ENCODE assay signal across 11 mouse cellular contexts in genomic region chr11:120158828-120159227, GRCm38 (mm10). TPM values are rescaled to one million over a fixed set of nuclear protein-coding genes. Genes with fewer than 3 reads are reported as not detected.
A peak's percentile ranks its signal among the peaks of the same experiment; 100 is the strongest.
DNase-seq lines count a peak whose midpoint lies in the region; ATAC-seq and TF ChIP-seq lines count a peak whose summit lies in the region.
"Had no signal": no experiment of that assay in that cellular context is flagged by ENCODE, and none has a peak within 500 bp of the region (broad histone marks: within the 10 kb centered on the region; RNA-seq: fewer than 3 reads in every experiment).

No protein-coding gene starts in this region.

- H3K79me2 ChIP-seq in MEL (ENCODE audit: control insufficient read depth, insufficient read depth, low read length, poor library complexity) = no peaks in the 10 kb centered on the region

- H3K9me3 ChIP-seq in heart, postnatal 0 days (replicated peaks; ENCODE audit: control insufficient read depth, low read length) = no peaks in the 10 kb centered on the region
- no peaks in the 10 kb centered on the region for H3K9me3 ChIP-seq in MEL (replicated peaks; ENCODE audit: insufficient read depth, low read length)
- H3K9me3 ChIP-seq in forebrain, embryonic 10.5 days = peaks cover 3% of the 10 kb centered on the region; the same call in 1 of the 2 replicates

- no peak overlapping the region for H3K27ac ChIP-seq in heart, postnatal 0 days (ENCODE audit: low read depth)
- H3K27ac ChIP-seq in MEL (ENCODE audit: control insufficient read depth, low read depth, low read length) = peak overlapping the region; percentile 48
- no peak overlapping the region for H3K27ac ChIP-seq in forebrain, embryonic 10.5 days
- H3K27ac ChIP-seq in cerebellum, adult 2 months (ENCODE audit: insufficient read depth, low read length) = no peak overlapping the region
- H3K27ac ChIP-seq: hindbrain, embryonic 14.5 days had no signal

- no peak overlapping the region for H3K9ac ChIP-seq in heart, postnatal 0 days (replicated peaks; ENCODE audit: low read depth, low read length)
- H3K9ac ChIP-seq in MEL (ENCODE audit: control insufficient read depth, low read depth, low read length, poor library complexity, severe bottlenecking) = peak overlapping the region; percentile 24
- H3K9ac ChIP-seq: hindbrain, embryonic 14.5 days had no signal

- H3K4me1 ChIP-seq in heart, postnatal 0 days (ENCODE audit: control insufficient read depth, insufficient read depth) = peaks cover 14% of the 10 kb centered on the region; the same call in 1 of the 2 replicates
- H3K4me1 ChIP-seq in MEL (ENCODE audit: control insufficient read depth in 1 of 2, insufficient read depth in 2 of 2, low read length in 2 of 2) = peaks cover 2 to 12% of the 10 kb centered on the region in 2 experiments; a peak in 3 of 4 replicates
- peaks cover 35% of the 10 kb centered on the region for H3K4me1 ChIP-seq in forebrain, embryonic 10.5 days
- no peaks in the 10 kb centered on the region for H3K4me1 ChIP-seq in cerebellum, adult 2 months (ENCODE audit: control insufficient read depth, insufficient read depth, low read length)

- TF ChIP-seq CTCF in heart, postnatal 0 days (IDR thresholded peaks at IDR 0.05; ENCODE audit: low read depth) = no peak
- TF ChIP-seq CTCF in MEL (IDR thresholded peaks at IDR 0.05 in 2 of 3, conservative IDR thresholded peaks at IDR 0.05 in 1 of 3; ENCODE audit: control insufficient read depth in 1 of 3, insufficient read depth in 1 of 3, low read depth in 2 of 3, low read length in 3 of 3, poor library complexity in 1 of 3, severe bottlenecking in 1 of 3) = no peak
- TF ChIP-seq CTCF in cerebellum, adult 2 months (IDR thresholded peaks at IDR 0.05; ENCODE audit: borderline replicate concordance, insufficient read depth, low read depth, low read length) = no peak

- peak in 1 of 2 experiments; percentile 83; a peak in 3 of 4 replicates for TF ChIP-seq POLR2A in MEL (IDR thresholded peaks at IDR 0.05; ENCODE audit: control insufficient read depth in 1 of 2, insufficient read depth in 1 of 2, low read depth in 1 of 2, low read length in 2 of 2, poor library complexity in 1 of 2)
- TF ChIP-seq POLR2A in cerebellum, adult 2 months (IDR thresholded peaks at IDR 0.05; ENCODE audit: borderline replicate concordance, insufficient read depth, low read length) = no peak

- DNase-seq in heart, postnatal 0 days (ENCODE audit: low spot score) = no peak
- no peak for DNase-seq in heart, postnatal 25 days (ENCODE audit: low spot score)
- DNase-seq in MEL (ENCODE audit: low read depth, low spot score) = peak; percentile 91
- peak; percentile 66 for DNase-seq in lung, postnatal 36 days
- no peak for DNase-seq in forebrain, embryonic 10.5 days (ENCODE audit: extremely low spot score, low spot score)
- DNase-seq in cerebellum, adult 2 months = no peak
- no peak for DNase-seq in frontal cortex, postnatal 25 days (ENCODE audit: low spot score in 2 of 2)
- DNase-seq: adrenal gland, postnatal 25 days had no signal

- H3K4me3 ChIP-seq in heart, postnatal 0 days (ENCODE audit: low read depth, low read length) = no peak overlapping the region
- peak overlapping the region; percentile 28 to 55 for H3K4me3 ChIP-seq in MEL (ENCODE audit: control insufficient read depth in 1 of 2, insufficient read depth in 1 of 2, low read depth in 2 of 2, low read length in 2 of 2)
- no peak overlapping the region for H3K4me3 ChIP-seq in forebrain, embryonic 10.5 days
- no peak overlapping the region for H3K4me3 ChIP-seq in cerebellum, adult 2 months (replicated peaks; ENCODE audit: insufficient read depth, low read depth, low read length)

- no peak for TF ChIP-seq RAD21 in MEL (IDR thresholded peaks at IDR 0.05; ENCODE audit: low read depth, low read length)

- no peak for TF ChIP-seq EP300 in heart, postnatal 0 days (IDR thresholded peaks at IDR 0.05; ENCODE audit: low read depth)
- TF ChIP-seq EP300 in MEL (IDR thresholded peaks at IDR 0.05; ENCODE audit: low read depth in 1 of 2, low read length in 2 of 2) = peak; percentile 66 to 79

- H3K36me3 ChIP-seq in heart, postnatal 0 days (replicated peaks; ENCODE audit: control insufficient read depth, insufficient read depth, low read length) = no peaks in the 10 kb centered on the region
- peaks cover 0 to 8% of the 10 kb centered on the region in 2 experiments; a peak in 2 of 4 replicates for H3K36me3 ChIP-seq in MEL (ENCODE audit: control insufficient read depth in 1 of 2, insufficient read depth in 2 of 2, low read length in 2 of 2)
- H3K36me3 ChIP-seq in forebrain, embryonic 10.5 days (replicated peaks) = no peaks in the 10 kb centered on the region

- H3K27me3 ChIP-seq in heart, postnatal 0 days (ENCODE audit: control insufficient read depth, insufficient read depth, low read length) = no peaks in the 10 kb centered on the region
- no peaks in the 10 kb centered on the region for H3K27me3 ChIP-seq in MEL (ENCODE audit: control insufficient read depth in 1 of 2, insufficient read depth in 2 of 2, low read length in 2 of 2)
- no peaks in the 10 kb centered on the region for H3K27me3 ChIP-seq in forebrain, embryonic 10.5 days (ENCODE audit: poor library complexity, severe bottlenecking)
- H3K27me3 ChIP-seq in cerebellum, adult 2 months (ENCODE audit: control insufficient read depth, insufficient read depth, low read length) = no peaks in the 10 kb centered on the region

- 0 out of 2 replicates have a peak, but pooled peaks have one; percentile 18 for ATAC-seq in heart, postnatal 0 days (ENCODE audit: insufficient read depth, low read depth)
- ATAC-seq in granulocyte monocyte progenitor cell, adult 5-6 weeks (replicated peaks; ENCODE audit: poor library complexity, severe bottlenecking) = peak; percentile 91
- ATAC-seq: midbrain, embryonic 16.5 days had no signal

- H3K4me2 ChIP-seq in heart, postnatal 0 days (ENCODE audit: low read depth, low read length) = no peak overlapping the region
- H3K4me2 ChIP-seq: hindbrain, embryonic 14.5 days had no signal

- intact Hi-C loops in heart, postnatal 25 days (cut with DNase I) = no loop called here

- 39% methylated on average over 5 of the region's 5 CpGs for WGBS in heart, postnatal 0 days
- 62% methylated on average over 5 of the region's 5 CpGs for WGBS in forebrain, embryonic 10.5 days
- 78% methylated on average over 5 of the region's 5 CpGs for WGBS in cerebellum, adult 2 months

TF ChIP-seq in MEL, 35 proteins besides CTCF, POLR2A, EP300 and RAD21 (continues in another document):
- TF ChIP-seq MAZ (IDR thresholded peaks at IDR 0.05; ENCODE audit: low read depth, low read length) (no peak), CHD1 (IDR thresholded peaks at IDR 0.05; ENCODE audit: low read depth, low read length) (no peak), MYC (IDR thresholded peaks at IDR 0.05; ENCODE audit: low read depth, low read length) (0 out of 2 replicates have a peak, but pooled peaks have one; percentile 34), UBTF (IDR thresholded peaks at IDR 0.05; ENCODE audit: borderline replicate concordance, insufficient read depth, low read depth, low read length) (no peak), SIN3A (IDR thresholded peaks at IDR 0.05; ENCODE audit: low read length) (peak; percentile 80), POLR2AphosphoS2 (IDR thresholded peaks at IDR 0.05; ENCODE audit: low read length) (peak; percentile 78), MXI1 (IDR thresholded peaks at IDR 0.05; ENCODE audit: low read depth, low read length) (0 out of 2 replicates have a peak, but pooled peaks have one; percentile 22), TBP (IDR thresholded peaks at IDR 0.05; ENCODE audit: low read depth, low read length) (peak; percentile 68), ZMIZ1 (IDR thresholded peaks at IDR 0.05; ENCODE audit: low read depth, low read length) (peak; percentile 54; the same call in 1 of the 2 replicates), MAX (IDR thresholded peaks at IDR 0.05; ENCODE audit: low read length) (peak; percentile 32; the same call in 1 of the 2 replicates), CHD2 (IDR thresholded peaks at IDR 0.05; ENCODE audit: low read length) (peak; percentile 56), USF1 (IDR thresholded peaks at IDR 0.05; ENCODE audit: low read depth, low read length) (no peak), GABPA (IDR thresholded peaks at IDR 0.05; ENCODE audit: low read depth, low read length) (no peak), HCFC1 (IDR thresholded peaks at IDR 0.05; ENCODE audit: low read depth, low read length) (peak; percentile 75), MAFK (IDR thresholded peaks at IDR 0.05; ENCODE audit: borderline replicate concordance, low read depth, low read length) (no peak), MEF2A (IDR thresholded peaks at IDR 0.05; ENCODE audit: extremely low read depth, insufficient replicate concordance, low read depth, low read length, poor library complexity, severe bottlenecking) (no peak), ZC3H11A (IDR thresholded peaks at IDR 0.05; ENCODE audit: low read depth, low read length) (no peak), NRF1 (IDR thresholded peaks at IDR 0.05; ENCODE audit: insufficient read depth, low read depth, low read length, poor library complexity, severe bottlenecking) (no peak), USF2 (IDR thresholded peaks at IDR 0.05; ENCODE audit: borderline replicate concordance in 1 of 2, insufficient read depth in 1 of 2, low read depth in 1 of 2, low read length in 2 of 2) (no peak), KAT2A (conservative IDR thresholded peaks at IDR 0.05; ENCODE audit: low read depth, low read length) (no peak), TCF12 (IDR thresholded peaks at IDR 0.05; ENCODE audit: low read depth, low read length) (peak; percentile 73), BHLHE40 (IDR thresholded peaks at IDR 0.05; ENCODE audit: borderline replicate concordance, low read depth, low read length) (no peak), ELF1 (IDR thresholded peaks at IDR 0.05; ENCODE audit: low read depth, low read length) (peak; percentile 58; the same call in 1 of the 2 replicates), NELFE (IDR thresholded peaks at IDR 0.05; ENCODE audit: low read depth, low read length) (peak; percentile 83), GATA1 (IDR thresholded peaks at IDR 0.05; ENCODE audit: low read depth, low read length) (peak; percentile 84)

RNA-seq across cellular contexts. Expression of gene Slc38a10, which starts 7.7 kb away (rescaled TPM):
- 113 and 139 TPM in 2 replicates for total RNA-seq in heart, postnatal 0 days (2014; rRNA removed; ENCODE audit: low replicate concordance)
- 56.2 and 65.9 TPM in 2 replicates for polyA plus RNA-seq in heart, postnatal 0 days (2015; fragmentation: Nextera tagmentation; extraction: Ambion mirVana)
- total RNA-seq in heart, postnatal 25 days (2021) = 10 to 100 TPM; 75.9 to 78.0 TPM
- 71.3 and 78.2 TPM in 2 replicates for total RNA-seq in MEL (2012; rRNA removed)
- polyA plus RNA-seq in MEL (2012; ENCODE audit: insufficient read depth in 1 of 2, insufficient read length in 2 of 2, low read depth in 1 of 2, low replicate concordance in 2 of 2, missing spikeins in 1 of 2) = 10 to 100 TPM in 1 of 2 experiments, not detected in 1; 80.7 TPM
- total RNA-seq in granulocyte monocyte progenitor cell, adult 5-6 weeks (2014; fragmentation: Nextera tagmentation) = 58.8 and 62.4 TPM in 2 replicates
- 43.5 and 51.5 TPM in 2 replicates for total RNA-seq in granulocyte monocyte progenitor cell, adult 5-6 weeks (2017)
- 90.6 and 93.2 TPM in 2 replicates for polyA plus RNA-seq in forebrain, embryonic 10.5 days (2016; fragmentation: Nextera tagmentation; extraction: Ambion mirVana)
- polyA plus RNA-seq in cerebellum, adult 2 months (2012; rRNA removed) = 72.5 and 73.2 TPM in 2 replicates

Comparison
In these comparisons a context has a peak if more than half of its experiments do, and no peak if none do; other contexts are left out.
1. DNase-seq: peak in MEL (single experiment) and lung, postnatal 36 days (single experiment); none in heart, postnatal 0 days (single experiment), heart, postnatal 25 days (single experiment), forebrain, embryonic 10.5 days (single experiment), cerebellum, adult 2 months (0 of 2) and frontal cortex, postnatal 25 days (0 of 2).
2. H3K4me3 ChIP-seq: peak in MEL (2 of 2); none in heart, postnatal 0 days (single experiment), forebrain, embryonic 10.5 days (single experiment) and cerebellum, adult 2 months (single experiment).